Mouse (Mus musculus): ENCODE measurements around the gene Raver1. TPM values are rescaled to one million over a fixed set of nuclear protein-coding genes. Genes with fewer than 3 reads are reported as not detected.

Raver1 gene
- total RNA-seq (2014; fragmentation: Nextera tagmentation): 66.3 and 81.1 TPM in 2 replicates
- 12.9 and 16.8 TPM in 2 replicates for total RNA-seq (2017)

GRCm38 (mm10) chr9:21091707-21092320 is at the start of gene Raver1, which contains the start of gene Gm38431:
Raver1 (minus strand) TSS chr9:21092008.
Gm38431 (minus strand) TSS chr9:21091997.
- peak; percentile 98 for ATAC-seq (replicated peaks; ENCODE audit: low FRiP score, low TSS enrichment, poor library complexity, severe bottlenecking)

- no peak for ATAC-seq (replicated peaks; ENCODE audit: low FRiP score, low TSS enrichment, poor library complexity, severe bottlenecking)
Observed at GRCm38 (mm10) chr9:21138386-21138785, 46.6 kb upstream of the Raver1 start.

- peak; percentile 45 for ATAC-seq (replicated peaks; ENCODE audit: low FRiP score, low TSS enrichment, poor library complexity, severe bottlenecking)
Observed at GRCm38 (mm10) chr9:21137229-21137628, 45.4 kb upstream of the Raver1 start.

DNA sequence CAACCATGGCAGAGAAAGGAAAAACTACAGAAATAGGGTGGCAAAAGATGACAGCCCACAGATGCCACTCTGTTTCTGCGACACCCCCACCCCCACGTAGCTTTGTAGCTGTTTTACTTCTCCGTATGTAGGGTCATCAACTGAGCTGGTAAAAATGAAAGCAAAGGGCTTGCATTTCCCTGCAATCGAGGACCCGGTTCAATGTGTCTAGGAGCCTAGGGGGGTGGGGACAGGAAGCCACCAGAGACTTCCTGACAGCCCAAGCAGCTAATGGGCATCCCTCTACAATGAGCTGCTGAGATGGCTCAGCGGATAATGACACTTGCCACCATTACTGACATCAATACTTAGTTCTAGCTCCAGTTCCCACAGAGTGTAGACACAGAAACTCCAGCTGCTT is 44.6 kb upstream of the Raver1 start:
- ATAC-seq (replicated peaks; ENCODE audit: low FRiP score, low TSS enrichment, poor library complexity, severe bottlenecking): no peak

GRCm38 (mm10) chr9:21135941-21136381 is 44.2 kb upstream of the Raver1 start:
- no peak for ATAC-seq (replicated peaks; ENCODE audit: low FRiP score, low TSS enrichment, poor library complexity, severe bottlenecking)

DNA sequence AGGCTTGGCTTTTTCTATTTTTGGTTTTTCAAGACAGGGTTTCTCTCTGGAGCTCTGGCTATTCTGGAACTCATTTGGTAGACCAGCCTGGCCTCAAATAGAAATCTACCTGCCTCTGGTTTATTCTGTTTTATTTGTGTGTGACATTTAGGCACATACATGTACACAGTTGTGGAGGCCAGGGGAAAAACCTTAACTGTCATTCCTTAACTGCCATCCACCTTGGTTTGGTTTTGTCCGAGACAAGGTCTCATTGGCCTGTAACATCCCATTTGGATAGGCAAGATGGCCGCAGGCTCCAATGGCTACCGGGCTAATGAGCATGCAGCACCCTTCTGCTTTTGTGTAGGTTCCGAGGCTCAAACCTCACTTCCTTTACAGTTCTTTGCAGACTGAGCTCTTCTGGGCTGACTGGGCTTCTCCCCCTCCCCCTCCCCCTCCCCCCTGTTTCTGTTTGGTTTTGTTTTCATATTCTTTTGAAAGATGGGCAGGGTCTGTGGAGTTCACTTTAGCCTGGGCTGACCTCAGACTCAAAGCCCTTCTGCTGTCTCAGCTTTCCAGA is 43.6 kb upstream of the Raver1 start:
- no peak for ATAC-seq (replicated peaks; ENCODE audit: low FRiP score, low TSS enrichment, poor library complexity, severe bottlenecking)

DNA sequence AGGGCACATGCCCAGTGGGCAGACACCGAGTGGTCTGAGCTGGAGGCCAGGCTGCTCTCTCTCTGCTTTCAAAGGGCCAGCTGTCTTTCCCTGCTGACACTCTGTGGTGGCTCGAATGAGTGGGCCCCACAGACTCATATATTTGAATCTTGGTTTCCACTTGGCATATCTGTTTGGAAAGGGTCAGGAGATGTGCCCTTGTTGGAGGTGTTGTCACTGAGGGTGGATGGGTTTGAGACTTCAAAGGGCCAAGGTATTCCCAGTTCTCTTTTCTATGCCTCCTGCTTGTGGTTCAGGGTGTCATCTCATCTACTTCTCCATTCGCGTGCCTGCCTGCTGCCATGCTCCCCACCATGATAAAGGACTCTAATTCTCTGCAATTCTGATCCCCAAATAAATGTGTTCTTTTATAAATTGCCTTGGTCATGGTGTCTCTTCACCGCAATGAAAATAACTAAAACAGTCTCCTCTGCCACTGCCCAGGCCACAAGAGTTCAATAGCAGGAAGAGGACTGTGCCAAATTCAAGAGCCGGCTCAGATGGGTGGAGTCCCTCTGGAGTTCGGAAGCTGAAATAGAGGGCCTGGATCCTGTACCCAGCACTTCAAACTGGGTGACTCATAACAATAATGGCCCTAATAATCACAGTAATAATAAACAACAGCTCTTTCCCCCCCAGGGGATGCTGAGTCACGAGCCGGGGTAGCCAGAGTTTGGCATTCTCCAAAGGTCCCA is 43.0 kb upstream of the Raver1 start:
- ATAC-seq (replicated peaks; ENCODE audit: low FRiP score, low TSS enrichment, poor library complexity, severe bottlenecking): no peak

- ATAC-seq (replicated peaks; ENCODE audit: low FRiP score, low TSS enrichment, poor library complexity, severe bottlenecking): no peak
Observed at GRCm38 (mm10) chr9:21133064-21133707, 41.4 kb upstream of the Raver1 start.

- ATAC-seq (replicated peaks; ENCODE audit: low FRiP score, low TSS enrichment, poor library complexity, severe bottlenecking): no peak
Observed at GRCm38 (mm10) chr9:21132102-21132775, 40.4 kb upstream of the Raver1 start.

GRCm38 (mm10) chr9:21131059-21131956 is 39.5 kb upstream of the Raver1 start, which contains the start of gene Tyk2:
Tyk2 (minus strand) TSS chr9:21131243.
- peak; percentile 87 for ATAC-seq (replicated peaks; ENCODE audit: low FRiP score, low TSS enrichment, poor library complexity, severe bottlenecking)

GRCm38 (mm10) chr9:21126259-21126627 is 34.4 kb upstream of the Raver1 start:
- peak; percentile 82 for ATAC-seq (replicated peaks; ENCODE audit: low FRiP score, low TSS enrichment, poor library complexity, severe bottlenecking)

DNA sequence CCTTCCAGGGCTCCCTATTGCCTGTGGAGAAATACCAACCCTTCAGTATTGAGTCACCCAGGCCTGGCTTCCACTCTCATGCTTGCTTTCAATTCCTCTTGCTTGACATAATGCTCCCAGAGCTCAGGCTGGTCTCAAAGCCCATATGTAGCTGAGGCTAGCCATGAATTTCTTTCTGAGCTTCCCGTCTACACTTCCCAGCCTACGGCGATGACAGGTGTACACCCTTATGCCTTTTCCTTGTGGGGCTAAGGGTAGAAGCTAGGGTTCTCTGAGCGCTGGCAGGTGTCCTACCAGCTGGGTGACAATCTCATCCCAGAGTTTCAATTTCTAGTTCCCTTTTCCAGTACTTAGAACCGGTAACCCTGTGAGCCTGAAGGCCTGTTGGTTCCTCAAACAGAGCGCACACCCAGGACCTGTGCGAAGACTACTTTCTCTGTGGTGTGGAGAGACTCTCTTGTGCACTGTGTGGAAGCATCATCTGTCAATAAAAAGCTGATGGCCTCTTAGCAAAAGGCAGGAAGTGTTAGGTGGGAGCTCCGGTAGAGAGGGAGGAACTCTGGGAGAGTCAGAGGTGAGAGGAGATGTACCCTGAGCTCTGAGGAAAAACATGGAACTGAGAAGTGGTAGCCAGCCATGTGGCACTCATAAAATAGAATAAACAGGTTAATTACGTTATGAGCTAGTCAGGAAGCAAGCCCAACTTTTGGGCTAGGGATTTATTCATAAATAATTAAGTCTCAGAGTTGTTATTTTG is 33.9 kb upstream of the Raver1 start:
- ATAC-seq (replicated peaks; ENCODE audit: low FRiP score, low TSS enrichment, poor library complexity, severe bottlenecking): no peak

DNA sequence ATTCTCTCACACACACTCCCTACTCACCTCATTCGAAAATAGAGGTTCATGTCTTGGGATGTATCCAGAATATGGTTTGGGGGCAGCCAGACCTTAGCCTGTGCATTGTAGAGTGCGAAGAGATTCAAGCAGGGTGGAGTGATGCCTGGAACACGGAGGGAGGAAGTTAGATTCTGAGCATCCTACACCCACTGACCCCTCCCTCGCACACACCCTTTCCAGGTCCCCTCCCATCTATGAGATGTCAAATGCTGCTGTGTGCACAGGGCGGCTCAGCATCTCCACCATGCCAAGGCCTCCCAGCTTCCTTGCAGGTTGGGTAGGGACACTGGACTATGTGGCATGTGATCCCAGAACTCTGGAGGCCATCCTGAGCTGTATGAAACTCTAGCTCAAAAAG is 33.0 kb upstream of the Raver1 start:
- no peak for ATAC-seq (replicated peaks; ENCODE audit: low FRiP score, low TSS enrichment, poor library complexity, severe bottlenecking)

- ATAC-seq (replicated peaks; ENCODE audit: low FRiP score, low TSS enrichment, poor library complexity, severe bottlenecking): no peak
Observed at GRCm38 (mm10) chr9:21121483-21121882, 29.7 kb upstream of the Raver1 start.

- no peak for ATAC-seq (replicated peaks; ENCODE audit: low FRiP score, low TSS enrichment, poor library complexity, severe bottlenecking)
Observed at GRCm38 (mm10) chr9:21117073-21117472, 25.3 kb upstream of the Raver1 start.

DNA sequence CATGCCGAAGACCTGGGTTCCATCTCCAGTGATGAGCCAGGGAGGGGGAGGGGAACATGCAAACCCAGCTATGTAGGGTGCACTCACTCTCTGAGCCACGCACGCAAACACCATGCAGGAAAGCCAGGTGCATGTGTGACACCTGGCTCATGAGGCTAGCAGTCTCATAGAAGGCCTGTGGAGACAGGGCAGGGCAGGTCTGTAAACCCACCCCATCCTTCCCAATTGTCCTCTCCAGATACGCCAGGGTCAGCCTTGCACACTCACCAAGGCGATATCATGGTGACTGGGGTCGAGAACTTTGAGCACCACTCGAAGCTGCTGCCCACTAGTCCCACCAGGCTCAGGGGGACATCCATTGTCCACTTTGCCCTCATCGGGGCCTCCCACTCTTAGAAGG is 23.3 kb upstream of the Raver1 start:
- no peak for ATAC-seq (replicated peaks; ENCODE audit: low FRiP score, low TSS enrichment, poor library complexity, severe bottlenecking)

DNA sequence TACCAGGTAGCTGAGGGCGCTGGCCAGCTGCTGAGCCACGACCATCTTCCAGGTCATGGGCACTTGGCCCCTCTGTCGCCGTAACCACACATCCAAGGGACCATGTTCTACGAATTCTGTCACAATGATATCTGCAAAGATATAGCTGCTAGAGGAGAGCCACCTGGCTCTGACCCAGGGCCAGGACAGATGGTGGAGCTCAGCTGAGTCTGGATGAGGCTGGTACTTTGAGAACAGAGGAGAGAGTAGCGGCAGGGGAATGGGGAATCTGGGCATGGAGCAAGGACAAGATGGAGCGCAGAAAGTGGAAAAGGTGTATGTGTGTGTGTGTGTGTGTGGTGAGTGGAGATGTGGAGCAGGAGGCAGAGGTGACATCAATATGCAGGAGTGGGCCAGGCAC is 22.4 kb upstream of the Raver1 start:
- ATAC-seq (replicated peaks; ENCODE audit: low FRiP score, low TSS enrichment, poor library complexity, severe bottlenecking): no peak

GRCm38 (mm10) chr9:21113751-21114150 is 21.9 kb upstream of the Raver1 start:
- ATAC-seq (replicated peaks; ENCODE audit: low FRiP score, low TSS enrichment, poor library complexity, severe bottlenecking): no peak

Measured in megakaryocyte-erythroid progenitor cell, adult 5-6 weeks (primary cell).